Mouse (Mus musculus): ENCODE measurements at regions not wholly inside any gene's neighbourhood (a gene's known extent, or its start where the extent isn't known, plus 50 kb on each side); places are given as distances from the start of the nearest gene placed in this dataset.
"Not testable (repeated sequence)": the region's sequence is repeated elsewhere in the genome, so short reads cannot be mapped to it uniquely, and the experiment has no call there.

DNA sequence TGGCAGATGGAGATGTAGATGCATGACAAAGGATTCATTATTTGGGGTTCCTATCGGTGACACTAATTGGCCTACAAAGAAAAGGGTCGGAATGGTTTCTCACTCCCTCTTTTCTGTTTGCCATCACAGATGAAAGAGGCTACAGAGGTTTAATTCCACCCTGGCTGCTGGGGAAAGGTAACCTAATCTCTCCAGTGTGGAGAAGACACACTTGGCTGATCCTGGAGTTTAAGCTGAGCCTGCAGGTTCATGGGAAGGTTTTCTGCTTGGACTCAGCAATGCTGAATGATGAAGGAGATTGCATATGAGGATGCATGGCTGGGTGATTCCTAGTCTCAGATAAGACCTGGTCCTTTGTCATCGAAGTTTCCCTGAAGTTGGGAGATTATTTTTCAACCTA lies 350.8 kb upstream of the Cdh4 start:
- DNase-seq (ENCODE audit: low read depth in 1 of 2, low spot score in 2 of 2), result no peak

DNA sequence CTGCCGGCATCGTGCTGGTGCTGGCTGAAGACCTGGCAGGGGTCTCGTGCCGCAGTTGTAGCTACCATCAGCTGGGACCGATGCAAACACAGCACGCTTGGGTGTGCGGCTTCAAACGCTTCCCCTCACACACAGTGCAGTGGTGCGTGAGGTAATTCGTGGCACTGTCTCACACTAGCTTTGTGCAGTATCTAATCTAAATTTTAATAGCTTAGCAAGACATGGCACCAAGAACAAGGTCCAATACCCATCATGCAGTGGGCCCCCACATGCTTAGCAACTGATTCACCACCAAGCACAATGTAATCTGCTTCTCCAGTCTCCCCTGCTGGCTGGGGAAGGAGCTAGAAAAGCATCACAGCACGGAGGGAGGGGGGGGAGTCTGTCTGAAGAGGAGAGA lies 348.2 kb upstream of the Cdh4 start:
- DNase-seq (ENCODE audit: low read depth in 1 of 2, low spot score in 2 of 2), result no peak

- no peak for DNase-seq (ENCODE audit: low read depth in 1 of 2, low spot score in 2 of 2)
Observed at GRCm38 (mm10) chr2:179095981-179096380, 346.2 kb upstream of the Cdh4 start.

DNA sequence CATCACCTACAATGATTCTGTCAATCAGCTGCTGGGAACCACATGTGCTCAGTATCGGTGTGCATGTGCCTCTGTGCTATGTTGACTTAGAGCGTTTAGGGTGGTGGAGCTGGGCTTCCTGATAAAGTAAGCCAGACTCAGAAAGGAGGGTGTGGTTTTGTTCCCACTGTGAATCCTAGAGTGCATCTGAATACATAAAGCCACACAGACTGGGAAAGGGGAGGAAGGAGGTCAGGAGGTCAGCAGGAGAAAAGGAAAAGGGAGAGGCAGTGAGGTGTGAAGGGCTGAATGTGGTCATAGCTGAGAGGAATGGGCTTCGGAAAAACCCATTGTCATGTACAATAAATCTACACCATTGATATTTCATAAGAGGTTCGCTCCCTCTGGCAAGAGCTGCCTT lies 345.4 kb upstream of the Cdh4 start:
- DNase-seq (ENCODE audit: low read depth in 1 of 2, low spot score in 2 of 2), result no peak

DNA sequence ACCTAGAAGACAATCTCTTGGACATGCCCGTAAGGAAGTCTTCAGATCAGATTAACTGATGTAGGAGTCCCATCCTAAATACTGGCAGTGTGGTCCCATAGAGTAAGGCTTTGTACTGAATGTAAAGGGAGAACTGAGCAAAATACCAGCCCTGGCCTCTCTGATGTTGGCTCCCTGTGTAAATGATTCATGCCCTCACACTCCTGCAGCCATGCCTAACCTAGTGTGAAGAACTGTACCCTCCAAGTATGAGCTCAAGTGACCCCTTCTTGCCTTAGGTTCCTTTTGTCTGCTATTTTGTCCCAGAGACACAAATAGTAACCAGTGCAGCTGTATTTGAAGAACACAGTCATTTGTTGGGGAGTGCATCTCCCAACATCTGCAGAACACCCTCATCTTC lies 342.4 kb upstream of the Cdh4 start:
- DNase-seq (ENCODE audit: low read depth in 1 of 2, low spot score in 2 of 2), result no peak

DNA sequence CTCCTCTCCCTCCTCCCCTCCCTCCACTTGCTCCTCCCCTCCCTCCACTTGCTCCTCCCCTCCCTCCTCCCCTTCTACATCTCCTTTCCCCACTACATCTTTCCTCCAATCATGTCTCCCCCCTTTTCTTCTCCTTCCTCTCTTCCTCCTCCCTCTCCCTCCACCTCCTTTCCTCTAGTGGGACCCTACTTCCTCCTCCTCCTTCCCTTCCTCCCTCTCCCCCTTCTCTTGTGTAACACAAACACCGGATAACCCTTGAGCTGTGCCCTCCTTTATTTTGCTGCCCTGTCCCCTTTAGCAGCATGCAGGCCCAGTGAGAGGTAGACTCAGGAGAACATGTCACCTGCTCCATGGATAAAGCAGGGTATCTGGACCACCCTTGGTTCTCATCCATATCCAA lies 339.1 kb upstream of the Cdh4 start:
- no peak for DNase-seq (ENCODE audit: low read depth in 1 of 2, low spot score in 2 of 2)

DNA sequence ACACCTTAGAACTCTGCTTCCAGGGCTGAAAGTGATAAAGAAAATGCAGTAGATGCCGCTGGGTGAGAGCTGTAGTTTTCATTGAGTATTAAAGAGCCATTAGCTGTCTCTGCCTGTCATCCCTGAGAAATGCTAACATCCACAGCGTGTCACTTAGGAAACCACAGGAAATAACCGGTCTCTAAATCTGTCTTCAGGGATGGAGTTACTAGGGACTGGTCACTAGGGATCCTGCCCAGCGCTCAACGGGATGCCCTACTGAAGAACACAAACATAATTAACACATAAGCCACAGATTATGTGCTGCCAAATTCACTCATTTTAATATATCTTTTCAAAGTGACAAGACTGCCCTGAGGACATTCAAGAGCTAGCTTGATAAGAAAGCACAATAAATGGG lies 329.3 kb upstream of the Cdh4 start:
- no peak for DNase-seq (ENCODE audit: low read depth in 1 of 2, low spot score in 2 of 2)

- DNase-seq (ENCODE audit: low read depth in 1 of 2, low spot score in 2 of 2), result no peak
Observed at GRCm38 (mm10) chr2:179128018-179128417, 314.2 kb upstream of the Cdh4 start.

DNA sequence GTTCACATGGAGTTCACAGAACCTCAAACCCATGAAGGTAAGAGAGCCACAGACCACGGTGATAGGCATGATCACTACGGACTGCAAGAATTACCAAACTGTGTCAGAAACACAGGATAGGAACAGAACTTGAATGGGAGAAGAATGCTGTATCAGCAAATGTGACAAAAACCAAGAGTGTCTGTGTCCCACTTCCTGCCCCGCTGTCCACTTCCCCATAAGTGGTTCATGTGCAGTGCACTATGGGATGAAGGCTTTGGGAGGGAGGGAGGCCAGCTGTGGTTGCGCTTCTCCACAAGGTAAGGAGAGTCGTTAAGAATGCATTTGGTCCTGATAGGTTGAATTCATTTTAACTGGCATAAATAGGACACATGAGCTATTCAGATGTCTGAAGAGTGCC lies 313.8 kb upstream of the Cdh4 start:
- DNase-seq (ENCODE audit: low read depth in 1 of 2, low spot score in 2 of 2), result no peak

- no peak for DNase-seq (ENCODE audit: low read depth in 1 of 2, low spot score in 2 of 2)
Observed at GRCm38 (mm10) chr2:179131004-179131403, 311.2 kb upstream of the Cdh4 start.

DNA sequence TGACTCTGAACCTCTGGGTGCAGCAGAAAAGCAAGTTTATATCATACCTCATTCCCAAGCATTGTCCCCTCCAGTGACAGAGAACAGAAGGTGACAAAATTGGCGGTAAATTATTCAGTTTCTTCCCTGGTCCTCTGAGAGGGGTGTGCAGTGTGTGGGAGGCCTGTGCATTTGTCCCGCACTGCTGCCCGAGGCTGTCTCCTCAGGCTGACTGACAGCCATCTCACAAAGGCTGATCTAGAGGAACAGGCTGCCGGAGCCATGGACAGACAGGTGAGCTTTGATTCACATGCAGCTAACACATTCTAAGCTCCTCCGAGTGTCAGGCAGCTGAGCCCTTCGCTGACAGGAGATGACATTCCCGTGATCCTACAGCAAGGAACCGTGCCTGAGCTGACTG lies 299.9 kb upstream of the Cdh4 start:
- no peak for DNase-seq (ENCODE audit: low read depth in 1 of 2, low spot score in 2 of 2)

DNA sequence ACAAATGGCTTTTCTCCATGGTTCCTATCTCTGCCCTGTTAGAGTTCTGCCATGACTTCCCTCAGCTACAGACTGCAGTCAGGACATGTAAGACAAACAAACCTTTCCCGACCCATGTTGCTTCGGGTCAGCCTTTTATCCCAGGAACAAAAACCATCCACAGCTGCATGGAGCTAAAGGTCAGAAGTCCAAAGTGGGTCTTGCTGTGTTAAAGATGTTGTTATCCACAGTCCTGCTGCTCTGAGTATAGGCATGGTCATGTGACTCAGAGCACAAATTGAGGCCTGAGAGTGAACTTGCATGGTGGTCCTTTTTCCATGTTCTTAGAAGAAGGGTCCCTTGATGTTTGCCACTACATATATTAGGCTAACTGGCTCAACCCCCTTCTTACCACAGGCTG lies 296.5 kb upstream of the Cdh4 start:
- no peak for DNase-seq (ENCODE audit: low read depth in 1 of 2, low spot score in 2 of 2)

DNA sequence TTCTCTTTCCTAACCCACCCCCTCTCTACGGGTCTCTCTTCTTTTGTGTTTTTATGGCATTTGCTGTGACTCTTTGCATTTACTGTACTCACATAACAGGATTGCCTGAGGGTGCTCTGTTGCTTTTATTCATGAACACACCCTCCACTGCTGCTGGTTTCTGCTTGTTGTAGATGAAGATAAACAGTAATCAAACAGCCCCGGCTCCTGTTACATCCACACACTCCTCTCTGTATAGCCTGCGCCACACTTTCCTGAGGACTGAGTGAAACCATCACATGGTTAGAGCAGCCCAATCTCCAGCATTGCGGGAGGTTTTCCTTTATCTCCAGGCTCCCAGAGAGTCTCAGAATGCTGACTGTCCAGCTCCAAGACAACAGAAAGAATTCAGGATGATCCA lies 296.0 kb upstream of the Cdh4 start:
- DNase-seq (ENCODE audit: low read depth in 1 of 2, low spot score in 2 of 2), result no peak

DNA sequence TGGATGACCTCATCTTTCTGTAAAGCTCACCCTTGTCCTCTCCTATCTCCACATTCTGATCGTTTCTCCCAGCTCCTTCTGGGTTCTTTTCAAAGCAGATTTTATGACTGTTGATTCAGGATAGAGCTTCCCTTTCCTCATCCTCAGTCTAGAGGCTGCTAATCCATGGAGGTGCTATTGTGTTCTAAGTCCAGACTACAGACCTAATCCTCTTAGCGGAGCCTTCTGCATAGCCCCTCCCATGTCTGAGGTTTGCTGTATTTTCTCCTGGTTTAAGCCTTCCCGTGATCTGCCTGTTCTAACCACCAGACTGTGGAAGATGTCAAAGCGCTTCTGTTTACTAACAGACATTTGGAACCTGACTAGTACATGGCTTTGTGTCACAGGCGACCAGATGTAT lies 294.0 kb upstream of the Cdh4 start:
- no peak for DNase-seq (ENCODE audit: low read depth in 1 of 2, low spot score in 2 of 2)

- DNase-seq (ENCODE audit: low read depth in 1 of 2, low spot score in 2 of 2), result no peak
Observed at GRCm38 (mm10) chr2:179148667-179149066, 293.6 kb upstream of the Cdh4 start.

GRCm38 (mm10) chr2:179158881-179159280 lies 283.4 kb upstream of the Cdh4 start:
- DNase-seq (ENCODE audit: low read depth in 1 of 2, low spot score in 2 of 2), result no peak

GRCm38 (mm10) chr2:179163116-179163515 lies 279.1 kb upstream of the Cdh4 start:
- no peak for DNase-seq (ENCODE audit: low read depth in 1 of 2, low spot score in 2 of 2)

GRCm38 (mm10) chr2:179170157-179170556 lies 272.1 kb upstream of the Cdh4 start:
- DNase-seq (ENCODE audit: low read depth in 1 of 2, low spot score in 2 of 2), result no peak

DNA sequence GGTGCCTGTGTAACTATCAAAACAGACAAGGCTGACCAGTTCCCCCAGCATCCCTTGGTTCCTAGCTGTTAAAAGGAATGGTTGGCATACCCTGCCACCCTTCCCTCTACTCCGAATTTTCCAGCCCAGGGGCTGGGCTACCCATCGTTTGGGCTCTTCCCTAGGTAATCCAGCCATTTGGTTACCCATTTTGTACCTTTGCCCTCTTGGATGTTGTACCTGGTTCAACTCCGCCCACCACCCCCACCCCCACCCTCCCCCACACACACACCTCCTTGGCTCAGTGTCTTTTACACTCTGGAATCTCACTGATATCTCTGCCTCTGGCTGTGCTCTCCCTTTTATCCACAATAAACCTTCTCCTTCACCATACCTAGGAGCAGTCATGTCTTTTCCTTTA lies 271.6 kb upstream of the Cdh4 start:
- DNase-seq (ENCODE audit: low read depth in 1 of 2, low spot score in 2 of 2), result no peak

DNA sequence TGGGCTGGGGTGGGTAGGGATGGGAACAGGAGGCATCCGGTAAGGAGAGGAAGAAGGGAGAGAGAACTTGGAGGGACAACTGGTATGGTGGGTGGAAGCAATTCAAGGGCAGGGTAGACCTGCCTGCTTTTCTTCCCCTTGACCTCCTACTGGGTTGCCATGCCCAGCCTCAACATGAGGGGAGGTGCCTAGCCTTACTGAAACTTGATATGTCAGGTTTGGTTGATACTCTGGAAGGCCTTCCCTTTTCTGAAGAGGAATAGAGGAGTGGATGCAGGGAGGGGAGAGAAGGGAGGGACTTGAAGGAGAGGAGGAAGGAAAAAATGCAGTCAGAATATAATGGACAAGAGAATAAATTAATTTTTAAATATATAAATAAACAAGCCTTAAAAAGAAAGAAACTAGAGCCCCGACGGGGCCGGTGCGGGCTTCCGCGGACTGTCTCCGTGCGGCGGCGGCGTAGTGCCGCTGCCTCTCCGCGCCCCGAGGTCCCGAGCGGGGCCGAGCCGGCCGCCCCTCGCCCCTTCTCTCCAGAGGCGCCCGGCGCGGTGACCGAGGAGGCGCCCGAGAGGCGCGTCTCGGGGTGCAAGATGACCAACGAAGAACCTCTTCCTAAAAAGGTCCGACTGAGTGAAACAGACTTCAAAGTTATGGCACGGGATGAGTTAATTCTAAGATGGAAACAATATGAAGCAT lies 265.2 kb upstream of the Cdh4 start:
- not testable (repeated sequence) for DNase-seq (ENCODE audit: low read depth in 1 of 2, low spot score in 2 of 2)

- DNase-seq (ENCODE audit: low read depth in 1 of 2, low spot score in 2 of 2), result no peak
Observed at GRCm38 (mm10) chr2:179181366-179181765, 260.9 kb upstream of the Cdh4 start.

GRCm38 (mm10) chr2:179182123-179182522 lies 260.1 kb upstream of the Cdh4 start:
- DNase-seq (ENCODE audit: low read depth in 1 of 2, low spot score in 2 of 2), result no peak

DNA sequence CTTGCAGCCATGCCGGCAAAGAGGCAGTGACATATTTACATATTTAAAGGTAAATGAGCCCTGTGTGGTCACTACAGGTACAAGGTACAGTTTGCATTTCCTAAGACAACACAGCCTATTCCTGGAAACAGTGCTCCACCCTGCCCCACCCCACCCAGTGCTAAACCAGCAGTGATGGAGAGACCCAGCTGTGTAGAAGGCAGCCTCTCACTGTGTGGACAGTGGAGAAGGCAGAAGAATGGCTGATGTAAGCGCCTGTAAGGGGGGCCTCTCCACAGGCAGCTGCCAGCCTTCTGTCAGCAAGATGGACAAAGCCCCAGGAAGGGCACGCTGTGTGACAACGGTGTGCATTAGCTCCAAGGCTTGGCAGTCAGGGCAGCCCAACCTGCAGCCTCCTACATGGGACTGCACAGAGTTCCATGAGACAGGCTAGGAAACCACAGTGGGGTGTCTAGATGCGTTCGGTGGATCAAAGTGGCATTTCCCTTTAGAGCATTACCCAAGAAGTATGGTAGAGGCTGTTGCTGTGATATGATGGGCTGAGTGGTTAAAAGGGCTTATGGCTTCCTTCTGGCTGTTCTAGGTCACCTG lies 249.2 kb upstream of the Cdh4 start:
- no peak for DNase-seq (ENCODE audit: low read depth in 1 of 2, low spot score in 2 of 2)
